Mouse (Mus musculus) T-cell, adult 2 months (primary cell): ENCODE measurements around the gene Xxylt1.

Experiments used
- DNase-seq: peaks from one replicate; pipeline ENCODE4 v3.0.0; 2022; ENCODE audit warnings: low spot score

Xxylt1 gene

DNA sequence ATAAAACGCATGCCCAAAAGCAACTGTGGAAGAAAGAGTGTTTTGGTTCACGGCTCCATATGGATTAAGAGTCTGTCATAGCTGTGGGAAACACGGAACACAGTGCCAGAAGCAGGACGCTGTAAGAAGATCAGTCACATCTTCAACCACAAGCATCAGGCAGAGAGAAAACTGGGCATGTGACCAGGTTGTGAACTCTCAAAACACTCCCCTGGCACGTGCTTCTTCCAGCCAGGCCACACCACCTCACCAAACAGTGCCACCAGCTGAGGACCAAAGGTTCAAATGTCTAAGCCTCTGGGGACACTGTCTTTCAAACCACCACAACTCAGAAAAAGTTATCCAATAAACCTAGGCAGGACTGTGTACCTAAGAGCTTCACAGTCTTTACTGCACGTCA lies 93.0 kb downstream of the Xxylt1 start:
- no peak for DNase-seq

DNA sequence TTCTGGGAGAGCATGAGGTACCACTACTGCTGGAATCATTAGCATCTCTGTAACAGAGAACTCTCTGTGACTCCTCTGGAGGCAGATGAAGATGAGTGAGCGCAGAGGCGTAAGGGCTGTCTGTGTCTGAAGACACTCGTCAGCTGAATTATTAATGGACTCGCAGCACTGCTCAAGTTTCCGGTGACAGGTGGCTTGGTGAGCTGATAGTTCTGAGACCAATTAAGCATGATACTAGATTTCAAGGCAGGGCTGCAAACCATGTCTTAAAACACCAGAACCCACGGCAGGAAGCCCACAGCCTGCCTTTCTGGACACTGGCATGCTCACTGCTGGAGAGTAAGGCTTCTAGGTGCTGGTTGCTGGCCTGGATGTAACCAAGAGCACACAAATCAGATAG lies 93.5 kb downstream of the Xxylt1 start:
- DNase-seq: no peak

DNA sequence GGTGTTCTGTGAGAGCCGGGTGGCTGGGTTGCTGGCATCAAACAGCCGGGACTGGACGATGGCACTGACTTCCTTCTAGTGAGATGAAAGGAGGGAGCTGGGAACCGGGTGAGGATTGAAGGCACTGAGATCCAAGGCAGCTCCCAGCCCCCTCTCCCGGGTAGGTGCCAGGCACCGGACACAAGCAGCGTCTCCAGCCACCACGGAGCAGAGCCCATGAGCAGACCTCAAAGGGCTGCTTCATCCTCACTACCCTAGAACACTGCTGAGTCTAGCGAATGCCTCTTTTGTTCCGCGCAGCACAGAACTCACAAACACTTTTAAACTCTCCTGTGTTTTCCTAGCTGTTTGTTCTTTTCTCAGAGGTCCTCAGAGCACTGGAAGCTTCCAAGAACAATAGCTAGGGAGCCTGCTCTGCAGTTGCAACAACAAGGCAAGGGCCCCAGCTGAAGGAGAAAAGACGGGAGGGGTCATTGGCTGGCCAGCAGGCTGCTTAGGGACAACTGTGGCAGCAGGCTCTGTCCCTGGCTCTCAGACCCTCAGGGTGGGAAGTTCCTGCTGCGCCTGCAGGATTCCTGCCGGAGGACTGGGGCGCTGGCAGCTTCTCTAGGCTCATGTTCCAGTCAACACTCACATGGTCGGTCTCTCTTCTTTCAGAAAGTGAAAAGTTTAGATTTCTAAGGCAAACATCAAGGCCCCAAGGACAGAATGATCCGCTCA lies 96.2 kb downstream of the Xxylt1 start:
- DNase-seq: no peak

DNA sequence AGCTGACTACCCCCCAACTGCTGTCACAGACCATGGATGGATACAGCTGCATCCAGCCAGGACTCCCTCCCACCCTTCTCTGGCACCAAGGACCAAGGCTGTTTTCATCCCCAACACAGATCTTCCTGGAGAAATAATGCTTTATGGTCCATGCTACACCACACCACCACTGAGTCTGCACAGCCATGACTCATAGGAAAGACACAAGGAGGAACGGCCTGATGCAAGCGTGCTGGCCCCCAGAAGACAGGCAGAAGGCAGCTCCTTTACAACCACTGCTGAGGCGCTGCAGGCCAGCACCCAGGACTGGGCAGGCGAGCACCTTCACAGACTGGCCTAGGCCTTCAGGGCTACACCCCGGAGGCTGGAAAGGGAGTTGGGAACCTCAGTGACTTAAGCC lies 97.1 kb downstream of the Xxylt1 start:
- no peak for DNase-seq

DNA sequence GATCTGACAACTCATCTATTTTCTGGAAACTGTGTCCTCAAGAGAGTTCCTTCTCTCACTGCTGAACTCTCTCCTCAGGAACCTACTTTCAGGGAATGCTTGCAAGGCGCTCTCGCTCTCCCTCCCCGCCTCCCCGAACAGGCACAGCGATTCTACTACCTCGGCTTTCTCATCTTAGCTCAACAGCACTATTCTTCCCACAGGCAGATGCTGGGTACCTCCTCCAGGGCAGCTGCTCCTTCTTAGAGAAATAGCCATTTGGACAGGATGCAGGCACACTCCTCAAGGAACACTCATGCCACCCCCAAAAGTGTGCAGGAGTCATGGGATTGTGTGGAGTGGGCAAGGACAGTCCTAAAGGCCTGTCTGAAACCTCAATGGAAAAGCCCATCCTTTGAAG lies 97.5 kb downstream of the Xxylt1 start:
- DNase-seq: no peak

DNA sequence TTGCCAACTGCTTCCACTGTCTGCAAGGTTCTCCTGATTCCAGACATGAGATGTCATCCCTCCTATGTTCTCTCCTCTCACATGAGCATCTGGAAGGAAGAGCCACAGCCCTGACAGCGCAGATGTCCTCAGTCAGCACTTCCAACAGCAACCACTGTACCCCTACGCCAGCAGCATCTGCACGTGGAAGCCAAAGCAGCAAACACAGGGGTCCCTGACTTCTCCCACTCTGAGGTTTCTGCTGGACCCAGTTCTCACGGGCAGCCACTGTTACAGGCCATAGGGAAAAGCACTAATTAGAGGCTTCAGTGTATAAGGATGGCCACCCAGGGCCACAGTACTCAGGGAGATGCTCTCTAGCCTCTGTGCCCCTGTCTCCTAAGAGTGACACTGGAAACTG lies 98.0 kb downstream of the Xxylt1 start:
- DNase-seq: no peak

DNA sequence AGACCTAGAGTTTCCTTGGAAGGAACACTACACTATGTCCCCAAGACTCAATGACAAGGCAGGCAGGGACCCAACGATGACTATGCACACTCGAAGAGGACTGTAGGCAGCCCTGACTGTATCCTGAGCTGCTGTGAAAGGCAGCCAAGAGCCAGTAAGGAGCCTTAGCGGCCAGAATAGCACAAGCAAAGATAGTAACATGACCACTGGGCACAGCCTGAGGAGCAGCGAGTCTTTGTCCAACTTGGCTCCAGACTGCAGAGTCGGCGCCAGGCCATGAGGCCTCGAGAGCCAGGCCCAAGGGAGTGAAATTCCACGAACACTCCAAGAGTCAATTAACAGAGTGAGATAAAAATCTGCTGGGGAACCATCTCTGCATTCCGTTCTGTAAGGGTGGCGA lies 99.9 kb downstream of the Xxylt1 start:
- DNase-seq: no peak

DNA sequence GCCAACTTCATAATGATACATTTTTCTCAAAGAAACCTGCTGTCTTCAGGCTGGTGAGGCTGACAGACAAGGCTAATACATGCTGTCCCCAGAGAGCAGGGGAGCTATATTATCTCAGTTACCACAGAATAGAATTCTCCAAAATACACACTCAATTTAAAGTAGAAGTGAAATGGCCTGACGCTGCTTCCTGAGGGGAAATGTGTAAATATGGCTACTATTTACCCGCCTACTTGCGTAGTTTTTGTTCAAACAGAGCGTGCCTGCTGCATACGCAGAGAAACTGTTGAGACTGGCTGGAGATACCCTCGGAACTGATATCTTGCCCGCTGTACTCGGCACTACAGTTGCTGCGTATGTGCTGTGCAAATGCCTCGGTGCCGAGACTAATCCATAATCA lies 101.3 kb downstream of the Xxylt1 start:
- DNase-seq: no peak

DNA sequence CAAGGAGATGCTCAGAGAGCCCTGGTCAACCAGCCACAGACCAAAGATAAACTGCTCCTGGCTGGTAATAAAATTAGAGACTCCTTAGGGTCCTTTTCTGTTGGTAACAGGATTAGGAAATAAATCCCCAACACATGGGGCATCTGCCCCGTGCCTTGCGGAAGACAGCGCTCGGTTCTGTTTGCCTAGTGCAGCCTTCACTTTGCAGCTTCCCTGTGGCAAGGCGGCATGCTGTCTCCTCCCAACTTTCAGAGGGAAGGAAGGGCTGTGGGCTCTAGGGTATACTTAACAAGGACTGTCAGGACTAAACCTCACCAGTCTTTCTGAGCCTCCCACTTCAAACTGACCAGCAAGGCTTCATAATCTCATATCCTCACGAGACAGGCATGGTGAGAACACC lies 103.5 kb downstream of the Xxylt1 start:
- no peak for DNase-seq

DNA sequence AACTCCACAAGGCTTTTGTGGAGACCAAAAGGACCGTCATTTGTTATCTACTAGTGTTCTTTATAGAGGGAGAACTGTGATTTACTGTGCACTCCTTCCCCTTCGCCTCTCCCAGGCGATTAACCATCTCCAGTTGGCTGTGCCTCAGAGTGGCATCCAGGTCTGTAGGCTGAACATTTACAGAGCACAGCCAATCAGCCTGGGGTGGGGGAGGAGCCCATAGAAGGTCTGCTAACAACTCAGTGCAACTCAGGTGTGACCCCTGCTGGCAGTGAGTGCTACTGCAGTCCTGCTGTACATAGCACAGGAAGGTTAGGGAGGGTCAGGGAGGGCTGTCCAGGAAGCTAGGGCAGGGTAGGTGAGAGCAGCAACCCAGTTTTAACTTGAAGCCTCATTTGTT lies 104.0 kb downstream of the Xxylt1 start:
- peak; percentile 84 for DNase-seq

DNA sequence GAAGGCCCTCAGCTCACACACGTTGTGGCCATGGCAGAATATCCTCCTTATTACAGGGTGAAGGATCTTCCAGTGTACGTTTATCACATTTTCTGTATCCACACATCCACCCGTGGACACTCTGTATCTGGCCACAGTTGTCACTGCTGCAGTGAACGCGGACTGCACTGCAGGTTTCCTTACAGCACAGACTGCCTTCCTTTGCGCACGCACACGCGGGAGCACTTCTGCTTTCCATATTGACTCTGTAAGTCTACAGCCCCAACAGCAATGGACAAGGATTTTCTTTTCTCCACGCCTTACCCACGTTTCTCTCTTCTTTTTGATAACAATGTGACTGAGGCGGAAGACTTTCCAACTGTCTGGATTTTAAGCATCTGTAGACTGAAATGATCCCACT lies 106.7 kb downstream of the Xxylt1 start:
- no peak for DNase-seq

DNA sequence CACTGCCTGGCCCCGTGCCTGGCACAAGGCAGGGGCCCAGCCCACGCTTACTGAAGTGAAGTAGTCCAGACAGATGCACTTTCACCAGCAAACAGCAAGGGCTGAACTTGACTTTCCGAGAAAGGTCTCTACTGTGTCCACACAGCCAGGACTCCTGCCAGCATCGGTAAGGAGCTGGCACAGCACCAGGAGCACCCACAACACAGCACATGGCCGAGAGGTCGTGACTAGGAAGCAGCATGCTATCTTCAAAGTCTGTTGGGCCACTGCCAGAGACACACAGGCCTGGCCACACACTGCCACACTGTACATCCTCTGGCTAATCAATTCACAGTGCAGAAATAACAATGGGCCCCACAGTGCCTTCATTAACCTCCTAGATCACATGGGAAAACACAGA lies 107.8 kb downstream of the Xxylt1 start:
- DNase-seq: no peak

DNA sequence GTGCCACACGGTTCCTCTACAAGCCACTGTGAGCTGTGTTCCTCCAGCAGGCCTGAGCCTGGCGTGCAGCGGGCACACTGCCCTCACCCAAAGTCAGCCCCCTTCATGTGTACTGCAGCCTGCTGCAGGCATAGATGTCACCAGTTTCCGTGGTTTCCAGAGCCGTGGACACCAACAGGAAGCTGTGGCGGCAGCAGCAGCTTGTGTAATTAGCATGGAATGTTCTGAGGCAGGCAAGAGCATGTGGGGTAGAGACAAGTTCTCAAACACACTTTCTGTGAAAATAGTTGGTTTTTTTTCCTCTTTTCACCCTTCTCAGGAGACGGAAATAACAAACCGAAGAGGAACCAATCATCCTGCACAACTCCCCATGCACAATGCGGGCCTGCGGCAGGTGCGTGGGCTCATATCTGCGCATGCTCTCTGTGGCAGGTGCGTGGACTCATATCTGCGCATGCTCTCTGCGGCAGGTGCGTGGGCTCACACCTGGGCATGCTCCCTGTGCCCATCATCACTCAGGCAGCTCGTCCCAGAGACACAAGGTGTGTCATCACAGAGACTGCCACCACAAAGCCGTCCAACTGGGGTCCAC lies 109.2 kb downstream of the Xxylt1 start:
- DNase-seq: peak; percentile 62

DNA sequence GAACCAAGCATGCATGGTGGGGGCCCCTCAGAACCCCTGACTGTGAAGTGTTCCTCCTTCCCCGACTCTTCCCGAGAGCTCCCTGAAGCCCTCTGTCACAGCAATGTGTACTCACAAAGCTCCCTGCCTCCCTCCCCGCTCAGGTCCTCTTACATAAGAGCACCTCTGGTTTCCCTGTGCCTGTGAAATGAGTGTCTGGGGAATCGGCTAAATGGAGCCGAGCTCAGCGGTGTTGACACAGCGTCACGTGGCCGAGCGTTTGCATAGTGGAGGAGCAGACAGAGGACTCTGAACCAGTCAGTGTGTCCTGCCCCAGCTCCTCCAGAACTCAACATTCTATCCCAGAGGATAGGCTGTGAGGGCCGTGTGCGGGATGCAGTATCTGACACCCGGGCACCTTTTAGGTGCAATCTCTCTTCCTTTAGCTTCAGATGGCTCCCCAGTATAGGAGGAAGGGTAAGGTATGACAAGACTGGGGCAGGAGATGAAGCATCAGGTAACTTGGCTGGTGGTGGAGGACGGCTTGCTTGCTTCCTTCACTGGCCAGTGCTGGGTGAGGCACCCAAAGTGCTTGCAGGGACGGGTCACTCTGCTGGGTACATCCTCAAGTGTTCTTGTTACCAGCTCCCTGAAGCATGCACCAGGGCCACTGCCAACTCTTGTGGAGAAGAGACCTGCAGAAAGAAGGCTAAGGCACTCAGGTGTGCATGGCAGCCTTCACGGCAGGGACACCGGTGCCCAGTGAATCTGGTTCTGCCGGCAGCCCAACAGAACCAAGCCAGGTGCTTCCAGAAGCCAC lies 111.8 kb downstream of the Xxylt1 start:
- DNase-seq: no peak

DNA sequence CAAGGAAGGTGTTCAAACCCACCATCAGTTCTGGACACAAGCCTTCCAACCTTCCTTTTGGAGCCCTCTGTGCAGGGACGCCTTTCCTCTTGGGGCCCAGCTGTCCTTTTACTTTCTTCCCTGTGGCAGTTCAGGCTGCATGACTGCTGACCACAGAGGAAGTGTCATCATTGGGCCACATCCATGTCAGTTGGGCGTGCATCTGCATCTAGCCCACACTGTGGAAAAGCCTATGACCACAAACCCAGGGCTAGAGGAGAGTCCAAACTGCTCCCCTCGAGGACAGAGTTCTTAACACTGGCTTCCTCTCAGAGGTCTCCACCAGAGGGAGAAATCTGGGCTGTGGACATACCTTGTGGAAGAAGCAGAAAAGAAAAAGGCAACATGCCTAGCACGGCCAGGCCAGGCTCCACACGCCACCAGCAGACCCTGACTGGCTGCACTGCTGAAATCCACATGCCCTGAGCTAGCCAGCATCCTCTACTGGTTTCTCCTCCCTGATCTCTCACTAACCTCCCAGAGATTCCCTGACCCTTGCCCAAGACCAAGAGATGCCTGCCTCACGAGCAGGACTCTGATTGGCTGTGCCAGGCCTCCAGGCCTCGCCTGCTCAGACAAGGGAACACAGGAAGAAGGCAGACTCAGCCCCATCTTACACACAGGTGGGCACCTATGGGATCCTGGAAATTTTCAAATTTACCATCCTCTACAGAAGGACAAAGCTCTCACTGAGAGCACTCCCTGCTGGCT lies 112.7 kb downstream of the Xxylt1 start:
- DNase-seq: no peak

DNA sequence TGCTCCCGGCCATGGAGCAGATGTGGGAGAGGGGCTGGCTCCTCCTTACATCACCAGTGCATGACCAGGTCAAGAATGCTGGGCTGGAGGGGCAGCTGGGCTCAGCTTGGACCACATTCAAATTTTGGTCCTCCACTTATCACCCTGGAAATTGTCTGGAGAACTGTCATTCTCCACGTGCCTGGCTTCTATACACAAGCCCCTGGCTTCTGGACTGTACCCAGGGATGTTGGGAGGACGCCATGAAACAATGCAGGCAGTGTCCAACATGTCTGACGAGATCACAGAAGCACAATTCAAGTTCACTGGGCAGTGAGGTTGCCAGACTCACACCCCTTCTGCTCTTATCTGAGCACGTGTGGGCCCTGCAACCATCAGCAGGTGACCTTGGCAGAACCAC lies 114.5 kb downstream of the Xxylt1 start:
- no peak for DNase-seq

DNA sequence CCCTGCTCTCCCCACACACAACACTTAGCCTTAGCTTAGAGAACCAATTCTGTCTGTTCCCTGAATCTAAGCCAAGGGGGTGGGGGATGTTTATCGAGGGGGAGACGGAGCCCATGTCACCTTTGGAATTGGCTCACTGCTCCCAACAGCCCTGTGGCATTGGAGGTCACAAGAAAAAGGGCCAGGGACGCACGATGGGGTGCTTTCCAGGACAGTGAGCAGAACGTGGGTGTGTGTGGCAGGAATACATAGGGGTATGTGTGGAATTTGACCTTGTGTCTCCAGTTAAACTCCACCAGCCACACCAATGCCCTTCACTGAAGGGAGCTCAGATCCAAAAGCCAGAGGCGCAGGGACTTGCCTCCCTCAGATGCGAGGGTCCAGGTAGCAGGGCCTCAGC lies 116.3 kb downstream of the Xxylt1 start:
- DNase-seq: no peak

DNA sequence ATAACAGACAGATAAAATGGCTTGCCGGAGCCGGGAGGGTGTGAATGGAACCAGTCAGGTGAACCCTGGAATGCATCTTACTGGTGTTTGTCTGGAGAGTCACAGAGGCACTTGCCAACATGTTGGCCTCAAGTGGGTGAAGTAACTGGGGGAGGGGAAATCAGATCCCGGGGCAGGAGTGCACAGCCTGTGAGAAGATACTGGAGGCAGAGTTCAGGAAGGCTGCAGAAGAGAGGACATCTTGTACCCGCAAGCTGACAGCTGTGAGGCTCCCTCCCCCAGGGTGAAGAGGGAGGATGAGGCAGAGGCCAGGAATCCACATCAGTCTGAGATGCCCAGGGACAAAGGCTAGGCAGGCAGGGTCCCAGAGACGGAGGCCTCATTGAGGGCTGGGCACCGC lies 116.8 kb downstream of the Xxylt1 start:
- DNase-seq: no peak

DNA sequence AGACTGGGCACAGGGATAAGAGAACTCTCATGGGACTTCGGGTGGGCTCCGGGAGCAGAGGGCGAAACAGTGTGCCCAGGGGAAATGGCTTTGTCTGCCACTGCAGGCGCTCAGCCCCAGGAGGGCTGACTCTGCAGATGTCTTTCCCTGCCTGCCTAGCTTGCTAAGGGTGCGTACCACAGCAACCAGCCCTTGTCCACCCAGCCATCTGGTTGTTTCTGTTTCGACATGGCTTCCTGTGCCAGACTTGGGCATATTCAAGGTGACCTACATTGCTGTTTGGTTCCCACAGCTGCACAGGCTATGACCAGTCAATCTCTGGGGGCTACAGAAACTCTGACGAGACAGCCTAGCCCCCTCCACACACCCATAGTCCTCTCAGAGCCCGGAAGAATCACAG lies 118.7 kb downstream of the Xxylt1 start:
- DNase-seq: no peak

DNA sequence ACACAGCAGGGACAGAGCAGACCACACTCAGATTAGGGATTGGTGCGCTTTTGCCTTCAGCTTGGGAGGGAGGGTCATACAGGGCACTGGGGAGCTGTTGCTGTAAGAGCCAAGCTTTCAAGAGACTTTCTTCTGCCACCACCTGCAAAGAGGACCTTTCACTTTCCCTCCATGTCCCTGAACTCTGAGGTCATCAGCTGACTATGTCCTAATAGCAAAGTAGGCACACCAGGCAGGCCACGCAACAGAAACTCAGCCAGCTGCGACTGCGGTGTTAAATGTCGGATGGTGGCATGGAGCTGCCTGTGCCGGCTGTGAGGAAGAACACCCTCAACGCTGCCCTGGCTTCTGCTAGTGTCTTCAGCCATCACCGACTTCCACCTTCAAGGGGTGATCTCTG lies 120.1 kb downstream of the Xxylt1 start:
- DNase-seq: no peak

DNA sequence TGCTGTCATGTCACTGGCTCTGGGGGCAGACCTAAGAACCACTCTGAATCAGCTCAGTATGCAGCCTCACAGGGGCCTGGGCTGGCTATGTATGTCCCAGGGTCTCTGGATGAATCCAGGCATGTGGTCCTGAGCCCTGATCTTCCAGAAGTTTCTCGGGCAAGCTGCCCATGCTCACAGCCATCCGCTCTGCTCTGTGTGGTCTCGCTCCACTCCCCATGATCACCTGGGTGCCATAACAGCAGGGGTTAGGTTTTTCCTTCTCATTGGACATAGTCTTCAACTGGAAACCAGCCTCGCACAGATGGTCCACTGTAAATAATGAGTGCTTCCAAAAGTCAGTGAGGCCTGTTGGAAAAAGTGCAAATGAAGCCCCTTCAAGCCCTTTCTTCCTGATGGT lies 121.0 kb downstream of the Xxylt1 start:
- no peak for DNase-seq

DNA sequence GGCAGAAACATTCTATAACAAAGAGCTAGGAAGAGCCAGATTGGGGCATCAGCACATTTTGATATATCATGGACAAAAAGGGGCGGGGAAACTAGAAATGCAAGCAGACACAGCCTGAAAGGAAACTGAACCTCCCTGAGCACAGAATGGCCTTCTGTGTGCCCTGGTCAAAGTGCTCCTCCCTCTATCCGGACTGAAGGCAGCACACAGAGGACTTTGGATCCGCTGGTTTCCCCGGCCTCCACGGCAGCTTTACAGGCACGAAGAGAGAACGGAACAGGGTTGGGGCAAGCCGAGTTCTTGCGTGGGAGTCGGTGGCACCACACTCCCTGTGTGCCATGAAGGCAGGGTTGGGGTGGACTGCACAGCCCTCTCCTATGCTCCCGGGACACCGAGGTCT lies 121.5 kb downstream of the Xxylt1 start:
- DNase-seq: no peak

DNA sequence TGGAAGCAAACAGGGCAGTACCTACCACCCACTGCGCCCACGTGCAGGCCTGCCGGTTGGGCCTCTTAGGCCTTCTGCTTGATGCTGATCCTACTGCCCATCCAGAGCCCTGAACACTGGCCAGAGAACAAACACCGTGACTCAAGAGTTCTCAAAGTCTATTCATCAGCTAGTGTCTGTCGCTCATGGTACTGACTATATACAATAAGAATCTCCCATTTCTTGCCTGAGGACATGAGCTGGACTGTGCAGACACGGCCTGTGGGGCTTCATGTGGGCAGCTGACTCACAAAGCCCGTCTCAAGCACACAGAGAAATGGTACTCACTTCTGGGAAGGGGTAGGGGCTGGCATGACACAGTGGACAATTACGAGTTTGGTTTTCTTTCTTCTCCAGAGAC lies 125.1 kb downstream of the Xxylt1 start:
- no peak for DNase-seq
